Mouse (Mus musculus): ENCODE measurements around the gene Ephx4. TPM values are rescaled to one million over a fixed set of nuclear protein-coding genes. Genes with fewer than 3 reads are reported as not detected.

Gene Ephx4
- polyA plus RNA-seq, 1 experiment from 2014 or later: 0.41 TPM

- Histone ChIP-seq H3K4me1 (peaks cover 16% of the 10 kb centered on the region), H3K9me3 (no peaks in the 10 kb centered on the region), H3K4me3 (no peak overlapping the region), H3K27me3 (replicated peaks) (no peaks in the 10 kb centered on the region), H3K4me2 (no peak overlapping the region), H3K27ac (replicated peaks) (no peak overlapping the region), H3K36me3 (no peaks in the 10 kb centered on the region; the same call in 1 of the 2 replicates), H3K9ac (no peak overlapping the region)
- WGBS: 78% methylated on average over 4 of the region's 4 CpGs
- no peak for ATAC-seq (ENCODE audit: extremely low read depth, insufficient number of reproducible peaks, low FRiP score, low TSS enrichment)
Measured at GRCm38 (mm10) chr5:107462147-107463076, 59.9 kb downstream of the Ephx4 start.

- H3K4me2 ChIP-seq: peak overlapping the region; percentile 20; the same call in 1 of the 2 replicates
- 17% methylated on average over 5 of the region's 5 CpGs for WGBS
- peaks cover 27% of the 10 kb centered on the region for H3K4me1 ChIP-seq
- H3K27me3 ChIP-seq (replicated peaks): no peaks in the 10 kb centered on the region
- no peak overlapping the region for H3K4me3 ChIP-seq
- H3K9me3 ChIP-seq: no peaks in the 10 kb centered on the region
- no peak for ATAC-seq (ENCODE audit: extremely low read depth, insufficient number of reproducible peaks, low FRiP score, low TSS enrichment)
- H3K36me3 ChIP-seq: peaks cover 10% of the 10 kb centered on the region
- no peak overlapping the region for H3K9ac ChIP-seq
- H3K27ac ChIP-seq (replicated peaks): peak overlapping the region; percentile 75
Measured at GRCm38 (mm10) chr5:107466501-107466900, 64.0 kb downstream of the Ephx4 start.

- peaks cover 27% of the 10 kb centered on the region for H3K4me1 ChIP-seq
- no peaks in the 10 kb centered on the region for H3K9me3 ChIP-seq
- no peak for ATAC-seq (ENCODE audit: extremely low read depth, insufficient number of reproducible peaks, low FRiP score, low TSS enrichment)
- peak overlapping the region; percentile 20; the same call in 1 of the 2 replicates for H3K4me2 ChIP-seq
- peak overlapping the region; percentile 75 for H3K27ac ChIP-seq (replicated peaks)
- WGBS: 53% methylated on average over 4 of the region's 4 CpGs
- peaks cover 10% of the 10 kb centered on the region for H3K36me3 ChIP-seq
- H3K9ac ChIP-seq: no peak overlapping the region
- H3K4me3 ChIP-seq: no peak overlapping the region
- H3K27me3 ChIP-seq (replicated peaks): no peaks in the 10 kb centered on the region
Measured at GRCm38 (mm10) chr5:107467098-107467497, 64.6 kb downstream of the Ephx4 start.

GRCm38 (mm10) chr5:107470600-107471329, 68.2 kb downstream of the Ephx4 start:
- peak overlapping the region; percentile 61 for H3K27ac ChIP-seq (replicated peaks)
- no peak overlapping the region for H3K9ac ChIP-seq
- ATAC-seq (ENCODE audit: extremely low read depth, insufficient number of reproducible peaks, low FRiP score, low TSS enrichment): peak; percentile 73
- H3K36me3 ChIP-seq: peaks cover 24% of the 10 kb centered on the region
- peak overlapping the region; percentile 26; the same call in 1 of the 2 replicates for H3K4me2 ChIP-seq
- H3K4me3 ChIP-seq: no peak overlapping the region
- 31% methylated on average over 10 of the region's 10 CpGs for whole genome bisulfite sequencing
- H3K4me1 ChIP-seq: peaks cover 27% of the 10 kb centered on the region
- H3K27me3 ChIP-seq (replicated peaks): no peaks in the 10 kb centered on the region
- H3K9me3 ChIP-seq: no peaks in the 10 kb centered on the region

Other genes starting within 250 kb of the Ephx4 start
- gene Tgfbr3, start 113.1 kb upstream of the Ephx4 start, polyA plus RNA-seq (2015; fragmentation: Nextera tagmentation; extraction: Ambion mirVana): 19.1 and 20.5 TPM in 2 replicates
- 0.59 and 0.64 TPM in 2 replicates for gene Brdt, start 71.6 kb upstream of the Ephx4 start, polyA plus RNA-seq (2015; fragmentation: Nextera tagmentation; extraction: Ambion mirVana)
- not detected in 2 replicates for gene Lpcat2b, start 28.8 kb downstream of the Ephx4 start, polyA plus RNA-seq (2015; fragmentation: Nextera tagmentation; extraction: Ambion mirVana)
- gene Btbd8, start 35.3 kb downstream of the Ephx4 start, polyA plus RNA-seq (2015; fragmentation: Nextera tagmentation; extraction: Ambion mirVana): 2.8 and 3.7 TPM in 2 replicates
- gene Gm42669, start 104.9 kb downstream of the Ephx4 start, polyA plus RNA-seq (2015; fragmentation: Nextera tagmentation; extraction: Ambion mirVana): 0.08 and 0.29 TPM in 2 replicates
- 0.08 and 0.20 TPM in 2 replicates for gene 1700028K03Rik, start 132.0 kb downstream of the Ephx4 start, polyA plus RNA-seq (2015; fragmentation: Nextera tagmentation; extraction: Ambion mirVana)
- 10.2 and 11.7 TPM in 2 replicates for gene Rpap2, start 194.6 kb downstream of the Ephx4 start, polyA plus RNA-seq (2015; fragmentation: Nextera tagmentation; extraction: Ambion mirVana)
- gene Glmn, start 195.2 kb downstream of the Ephx4 start, polyA plus RNA-seq (2015; fragmentation: Nextera tagmentation; extraction: Ambion mirVana): 18.7 and 22.9 TPM in 2 replicates

All from heart, embryonic 13.5 days (tissue).